Mouse (Mus musculus) gastrocnemius, postnatal 25 days (tissue): ENCODE measurements around the gene Dhx16. TPM values are rescaled to one million over a fixed set of nuclear protein-coding genes. Genes with fewer than 3 reads are reported as not detected.

Experiments used
- DNase-seq: peaks from one replicate; pipeline ENCODE4 v3.0.0; 2022
- total RNA-seq, 2 experiments: library from RNA; stranded (reverse); gene quantifications; 1 replicate in 1 of 2; 2 replicates in 1 of 2; pipeline ENCODE4 v1.2.3; 2021

Dhx16 gene
- total RNA-seq, 2 experiments from 2014 or later: 14.8 to 15.2 TPM

DNA sequence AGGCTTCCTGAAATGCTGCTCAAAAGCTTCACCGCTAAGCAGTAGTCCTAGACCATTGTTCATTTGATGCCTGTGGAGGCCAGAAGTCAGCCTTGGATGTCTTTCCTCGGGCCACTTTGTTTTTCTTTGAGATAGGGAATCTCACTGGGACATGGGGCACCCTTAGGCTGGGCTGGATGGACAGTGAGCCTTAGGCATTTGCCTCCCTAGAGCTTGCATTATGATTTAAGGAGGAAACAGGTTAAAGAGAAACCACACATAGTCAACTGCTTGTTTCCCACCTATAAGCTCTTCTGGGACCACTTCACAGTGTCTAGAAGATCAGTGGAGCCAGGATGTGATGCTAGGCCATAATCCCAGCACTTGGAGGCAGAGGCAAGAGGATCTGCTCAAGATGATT is 19.8 kb upstream of the Dhx16 start:
- DNase-seq: no peak

DNA sequence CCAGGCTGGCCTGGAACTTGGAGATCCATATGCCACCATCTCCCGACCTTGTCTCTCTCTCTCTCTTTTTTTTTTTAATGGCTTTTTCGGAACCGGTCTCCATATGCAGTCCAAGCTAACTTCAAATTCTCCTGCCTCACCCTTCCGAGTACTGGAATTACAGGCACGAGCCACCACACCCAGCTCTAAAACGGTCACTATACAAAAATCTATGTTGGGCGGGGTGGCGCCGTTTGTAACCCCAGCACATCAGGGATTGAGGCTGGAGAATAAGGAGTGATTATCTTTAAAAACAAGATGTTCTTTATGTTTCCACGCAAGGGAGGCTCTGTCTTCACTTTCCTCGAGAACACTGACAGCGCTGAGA is 18.8 kb upstream of the Dhx16 start:
- no peak for DNase-seq

GRCm38 (mm10) chr17:35861198-35861857 is 18.3 kb upstream of the Dhx16 start, which contains the start of gene Nrm:
Nrm (plus strand) TSS chr17:35861318.
- peak; percentile 88 for DNase-seq

DNA sequence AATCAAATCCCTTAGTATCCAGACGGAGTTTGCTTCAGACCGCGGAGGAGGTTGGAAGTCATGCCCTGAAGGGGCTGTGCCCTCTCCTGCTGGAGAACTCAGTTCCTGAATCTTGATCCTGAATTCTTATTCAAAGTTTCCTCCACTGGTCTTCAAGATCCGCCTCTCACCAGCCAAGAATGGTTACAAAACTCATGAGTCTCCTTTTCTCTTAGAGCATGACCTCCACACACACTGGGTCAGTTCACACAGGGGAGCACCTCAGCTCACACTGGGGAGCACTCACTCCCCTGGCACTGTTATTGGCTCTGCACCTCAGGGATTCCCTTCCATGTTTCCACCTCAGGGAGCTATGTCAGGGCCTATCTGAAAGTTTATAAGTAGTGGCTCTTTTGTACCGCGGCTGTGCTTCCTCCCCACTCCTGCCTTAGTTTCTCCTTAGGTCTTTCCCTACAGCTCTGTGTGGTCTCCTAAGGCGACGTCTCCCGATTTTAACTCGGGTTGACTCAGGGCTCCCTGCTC is 14.7 kb upstream of the Dhx16 start:
- DNase-seq: no peak

GRCm38 (mm10) chr17:35865481-35866280 is 13.9 kb upstream of the Dhx16 start, which contains the start of gene Ppp1r18:
Ppp1r18 (plus strand) TSS chr17:35865593.
- DNase-seq: peak; percentile 84

- DNase-seq: peak; percentile 83
These were observed 13.3 kb upstream of the Dhx16 start for GRCm38 (mm10) chr17:35866281-35866831.

GRCm38 (mm10) chr17:35866911-35867890 is 12.4 kb upstream of the Dhx16 start:
- no peak for DNase-seq

GRCm38 (mm10) chr17:35868165-35868820 is 11.3 kb upstream of the Dhx16 start:
- DNase-seq: peak; percentile 62

DNA sequence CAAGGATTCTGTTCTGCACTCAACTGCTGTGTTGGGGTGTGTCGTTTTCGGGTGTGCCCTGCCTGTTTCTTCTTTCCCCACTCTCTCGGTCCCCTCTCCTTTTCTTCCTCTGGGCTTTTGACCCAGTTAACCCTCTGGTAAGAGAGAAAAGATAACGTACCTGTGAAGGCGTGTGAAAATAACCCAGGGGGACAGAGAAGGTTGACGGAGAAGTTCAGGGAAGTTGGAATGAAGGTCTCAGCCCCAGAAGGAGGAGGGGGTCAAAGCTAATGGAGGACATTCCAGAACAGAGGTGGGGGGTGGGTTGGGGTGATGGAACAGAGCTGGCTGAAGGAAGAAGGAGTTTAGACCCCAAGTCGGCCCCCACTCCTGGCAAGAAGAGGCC is 10.7 kb upstream of the Dhx16 start:
- no peak for DNase-seq

DNA sequence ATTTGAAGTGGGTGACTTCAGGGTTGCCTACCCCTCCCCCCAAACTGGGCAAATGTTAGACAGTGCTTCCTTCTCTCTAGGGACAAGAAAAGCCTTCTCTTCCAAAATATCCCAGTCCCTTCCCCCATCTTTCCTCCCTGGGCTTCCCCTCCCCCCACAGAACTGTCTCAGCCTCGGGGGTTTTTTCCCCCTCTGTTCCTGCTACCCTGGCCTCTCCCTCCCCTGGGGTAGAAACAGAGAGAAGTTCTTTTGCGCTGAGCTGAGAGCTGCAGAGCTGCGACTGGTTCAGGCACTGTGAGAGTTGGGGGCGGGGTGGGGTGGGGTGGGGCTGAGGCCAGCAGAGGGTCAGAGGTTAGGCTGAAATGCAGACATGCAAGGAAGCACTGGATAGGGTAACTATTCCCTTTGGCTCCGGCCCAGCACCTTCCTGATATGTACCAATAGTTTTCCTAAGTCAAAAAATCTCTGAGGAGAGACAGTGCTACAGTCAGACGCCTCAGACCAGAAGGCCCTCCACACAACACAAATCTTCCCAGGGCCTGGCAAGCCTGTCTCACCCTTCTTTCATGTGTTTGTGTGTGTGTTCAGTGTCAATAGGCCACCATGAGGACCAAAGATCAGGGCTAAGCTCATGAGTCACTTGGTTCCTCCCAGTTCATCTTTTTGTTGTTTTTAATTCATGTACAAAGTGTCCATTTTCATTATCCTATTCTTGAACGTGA is 10.1 kb upstream of the Dhx16 start:
- peak; percentile 47 for DNase-seq

DNA sequence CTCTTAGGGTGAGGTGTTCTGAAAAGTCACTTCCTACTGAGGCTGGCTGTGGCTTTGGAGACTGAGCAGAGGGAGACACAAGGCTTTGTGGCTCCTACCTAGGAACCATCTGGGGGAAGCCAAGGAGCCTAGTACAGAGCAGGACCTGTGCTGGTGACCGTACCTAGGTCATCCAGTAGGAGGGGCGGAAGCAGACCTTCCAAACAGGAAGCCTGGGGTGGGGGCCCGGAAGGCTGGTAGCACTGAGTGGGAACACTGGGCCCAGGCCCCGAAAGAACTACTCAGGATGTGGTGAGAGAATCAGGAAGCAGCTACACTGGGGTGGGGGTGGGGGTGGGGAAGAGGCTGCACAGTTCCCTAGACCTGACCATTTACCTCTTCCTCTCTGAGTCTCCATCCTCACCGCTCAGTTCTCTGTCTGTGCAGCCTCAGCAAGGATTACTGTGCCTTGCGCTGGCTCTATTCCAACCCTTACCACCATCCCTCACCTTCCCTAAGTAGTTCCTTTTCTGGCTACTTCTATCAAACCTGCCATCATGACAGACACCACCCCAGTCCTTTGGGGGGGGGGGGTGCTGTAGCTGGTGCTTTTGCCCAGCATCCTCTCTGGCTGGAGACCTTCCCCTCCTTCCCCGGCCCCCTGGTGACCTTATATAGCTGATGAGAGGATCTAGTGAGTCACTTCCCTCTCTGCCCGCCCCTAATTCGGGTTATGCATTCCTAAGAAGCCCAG is 9.3 kb upstream of the Dhx16 start:
- DNase-seq: peak; percentile 75

GRCm38 (mm10) chr17:35870884-35871696 is 8.5 kb upstream of the Dhx16 start:
- no peak for DNase-seq

DNA sequence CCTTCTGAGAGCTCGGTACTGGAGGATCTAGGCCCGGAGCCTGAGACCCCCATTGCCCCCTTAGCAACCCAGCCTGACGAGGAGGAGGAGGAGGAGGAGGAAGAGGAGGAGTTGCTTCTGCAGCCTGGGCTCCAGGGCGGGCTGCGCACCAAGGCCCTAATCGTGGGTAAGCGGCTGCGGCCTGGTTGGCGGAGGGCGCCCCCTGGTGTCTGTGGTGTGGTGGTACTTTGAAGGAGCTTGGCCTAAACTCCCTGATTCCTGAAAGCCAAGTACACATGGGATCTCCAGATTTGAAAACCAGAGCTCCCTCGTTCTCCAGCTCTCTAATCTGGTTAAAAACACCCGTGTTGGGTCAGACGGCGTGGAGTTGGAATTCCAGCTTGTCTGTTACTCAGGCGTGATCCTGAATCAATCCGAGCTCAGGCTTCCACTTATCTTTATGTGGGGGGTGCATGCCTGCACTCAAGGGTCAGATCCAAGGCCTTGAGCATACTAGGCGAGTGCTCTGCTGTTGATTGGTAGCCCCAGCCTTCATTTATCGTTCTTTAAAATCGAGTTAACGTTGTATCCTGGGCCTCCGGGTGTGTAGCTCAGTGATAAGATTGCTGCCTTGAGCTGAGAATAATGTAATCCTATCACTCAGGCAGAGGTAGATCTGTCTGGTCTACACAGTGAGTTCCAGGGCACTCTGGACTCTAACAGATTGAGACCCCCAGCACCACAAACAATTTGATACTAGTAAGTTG is 5.7 kb upstream of the Dhx16 start:
- DNase-seq: peak; percentile 84

DNA sequence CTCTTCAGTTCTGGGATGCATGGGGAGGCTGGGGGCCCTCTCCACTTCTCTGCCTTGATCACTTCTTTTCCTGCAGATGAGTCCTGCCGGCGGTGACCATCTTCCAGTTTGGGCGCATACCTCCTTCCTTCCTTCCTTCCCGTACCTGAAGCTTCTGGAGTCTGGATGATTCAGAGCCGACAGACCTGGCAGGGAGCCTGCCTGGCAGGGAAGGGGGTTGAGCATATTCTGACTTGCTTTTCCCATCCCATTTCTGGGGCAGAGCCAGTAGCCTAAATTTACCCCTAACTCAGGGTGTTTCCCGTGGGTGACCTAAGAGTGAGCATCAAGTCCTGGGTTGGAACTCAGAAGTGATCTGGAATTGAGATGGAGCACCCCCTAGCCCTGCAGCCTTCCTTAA is 4.9 kb upstream of the Dhx16 start:
- no peak for DNase-seq

GRCm38 (mm10) chr17:35882924-35883323 is 3.3 kb downstream of the Dhx16 start:
- DNase-seq: no peak

DNA sequence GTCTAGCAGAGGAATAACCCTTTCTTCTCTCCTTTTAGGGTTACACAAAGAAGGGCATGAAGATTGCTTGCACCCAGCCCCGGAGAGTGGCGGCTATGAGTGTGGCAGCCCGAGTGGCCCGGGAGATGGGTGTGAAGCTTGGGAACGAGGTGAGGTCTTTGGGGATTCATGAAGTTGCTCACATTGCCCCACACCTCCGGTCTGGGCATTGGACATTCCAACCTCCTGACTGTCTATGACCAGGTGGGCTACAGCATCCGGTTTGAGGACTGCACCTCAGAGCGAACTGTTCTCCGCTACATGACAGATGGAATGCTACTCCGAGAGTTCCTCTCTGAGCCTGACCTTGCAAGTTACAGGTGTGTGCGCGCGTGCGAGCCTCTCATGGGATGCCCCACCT is 4.2 kb downstream of the Dhx16 start:
- no peak for DNase-seq

DNA sequence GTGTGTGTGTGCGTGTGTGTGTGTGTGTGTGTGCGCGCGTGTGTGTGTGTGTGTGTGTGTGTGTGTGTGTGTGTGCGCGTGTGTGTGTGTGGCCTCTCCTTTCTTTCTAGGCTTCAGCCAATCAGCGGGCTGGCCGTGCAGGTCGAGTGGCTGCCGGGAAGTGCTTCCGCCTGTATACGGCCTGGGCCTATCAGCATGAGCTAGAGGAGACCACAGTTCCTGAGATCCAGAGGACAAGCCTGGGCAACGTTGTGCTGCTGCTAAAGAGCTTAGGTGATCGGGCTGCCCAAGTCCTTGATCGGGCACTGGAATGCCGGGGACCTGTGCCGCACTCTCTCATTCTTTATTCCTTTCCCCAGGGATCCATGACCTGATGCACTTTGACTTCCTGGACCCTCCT is 8.1 kb downstream of the Dhx16 start:
- no peak for DNase-seq
